Mouse (Mus musculus) forebrain, postnatal 0 days (tissue): Measurements from ENCODE around the gene Crybb3. TPM values are rescaled to one million over a fixed set of nuclear protein-coding genes. Genes with fewer than 3 reads are reported as not detected.

Experiments
- ATAC-seq: fragments of 200-750 bp; cut with Nextera tagmentation; 2 replicates; pipeline ENCODE4 v1.8.0; 2017; ENCODE audit warnings: mild to moderate bottlenecking, moderate library complexity
- DNase-seq: peaks from one replicate; pipeline ENCODE4 v3.0.0-alpha.2; 2015
- H3K27ac ChIP-seq: fragments of 300-500 bp; sonication (generic); 2 replicates; pipeline ENCODE4 v1.5.1; 2014; ENCODE audit warnings: low read depth, mild to moderate bottlenecking, antibody characterized with exemption, low read length, moderate library complexity, mixed read lengths
- H3K27me3 ChIP-seq: fragments of 300-500 bp; sonication (generic); 2 replicates; pipeline ENCODE4 v1.6.1; 2014; ENCODE audit warnings: mild to moderate bottlenecking, low read length, mixed read lengths; ENCODE audit not compliant: insufficient read depth
- H3K36me3 ChIP-seq: fragments of 300-500 bp; sonication (generic); 2 replicates; pipeline ENCODE4 v1.6.1; 2014; ENCODE audit warnings: mild to moderate bottlenecking, moderate library complexity; ENCODE audit not compliant: insufficient read depth
- H3K4me1 ChIP-seq: fragments of 300-500 bp; sonication (generic); 2 replicates; pipeline ENCODE4 v1.6.1; 2014; ENCODE audit warnings: antibody characterized with exemption; ENCODE audit not compliant: insufficient read depth
- H3K4me2 ChIP-seq: fragments of 300-500 bp; sonication (generic); 2 replicates; pipeline ENCODE4 v1.6.1; 2014; ENCODE audit warnings: low read depth, mild to moderate bottlenecking, moderate library complexity
- H3K4me3 ChIP-seq: fragments of 300-500 bp; sonication (generic); 2 replicates; pipeline ENCODE4 v1.5.1; 2014; ENCODE audit warnings: low read depth, low read length, mixed read lengths
- H3K9ac ChIP-seq: fragments of 300-500 bp; sonication (generic); 2 replicates; pipeline ENCODE4 v1.6.1; 2014; ENCODE audit warnings: mild to moderate bottlenecking
- H3K9me3 ChIP-seq: fragments of 300-500 bp; sonication (generic); 2 replicates; pipeline ENCODE4 v1.6.1; 2016; ENCODE audit warnings: low read length
- CTCF ChIP-seq: sonication (generic); IDR thresholded peaks from 2 replicates; pipeline ENCODE4 v1.5.1; 2016; ENCODE audit warnings: antibody characterized with exemption, control low read depth, low read depth
- WGBS: fragments of 180-500 bp; shearing (Covaris S2); extraction: QIAGEN DNeasy Blood & Tissue Kit; methylation state at CpG from one replicate; pipeline ENCODE4 v1.1.7; 2014; 5-methylcytosine and 5-hydroxymethylcytosine counted together
- polyA plus RNA-seq: library from polyadenylated mRNA; unstranded; fragments of >200 nt; fragmentation: Nextera tagmentation; extraction: Ambion mirVana; gene quantifications from 2 replicates; pipeline ENCODE4 v1.2.1, GENCODE M21; 2015
- total RNA-seq: library from RNA; depleted of rRNA; stranded (reverse); fragments of >200 nt; gene quantifications from 2 replicates; pipeline ENCODE4 v1.2.3, GENCODE M21; 2014; rRNA removed

Crybb3 gene
- 0.81 and 2.0 TPM in 2 replicates for total RNA-seq
- 1.6 and 1.7 TPM in 2 replicates for polyA plus RNA-seq

DNA sequence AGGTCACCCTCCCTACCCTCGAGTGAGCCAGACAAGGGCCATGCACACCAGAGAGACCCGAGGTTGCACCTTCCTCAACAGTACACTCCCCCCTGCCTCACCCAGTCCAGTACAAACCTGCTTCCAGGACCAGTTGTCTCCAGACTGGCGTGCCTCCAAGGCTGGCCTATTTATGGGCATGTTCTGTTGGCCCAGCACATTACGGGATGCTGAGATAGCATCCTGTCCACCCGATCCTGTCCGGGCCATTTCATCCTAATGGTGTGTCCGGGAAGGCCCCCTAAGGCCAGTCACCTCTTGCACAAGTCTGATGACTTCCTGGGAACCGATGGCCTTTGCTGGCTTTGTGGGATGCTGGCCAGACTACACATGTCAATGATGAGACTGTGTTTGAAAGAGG lies at the start of gene Crybb3:
TSS of gene Crybb3 (minus strand) at position 146 of the 400 bp plus-strand sequence.
- no peaks in the 10 kb centered on the region for H3K27me3 ChIP-seq
- 76% methylated on average over 8 of the region's 8 CpGs for WGBS
- 0 out of 2 replicates have a peak, but pooled peaks cover 3% of the 10 kb centered on the region for H3K4me1 ChIP-seq
- no peak for TF ChIP-seq CTCF
- no peak for DNase-seq
- no peak within 1 kb of the TSS for H3K27ac ChIP-seq
- H3K36me3 ChIP-seq: no peaks in the 10 kb centered on the region
- H3K9ac ChIP-seq: no peak within 1 kb of the TSS
- H3K4me2 ChIP-seq: no peak within 1 kb of the TSS
- H3K9me3 ChIP-seq: no peaks in the 10 kb centered on the region
- no peak for ATAC-seq
- H3K4me3 ChIP-seq: no peak within 1 kb of the TSS

DNA sequence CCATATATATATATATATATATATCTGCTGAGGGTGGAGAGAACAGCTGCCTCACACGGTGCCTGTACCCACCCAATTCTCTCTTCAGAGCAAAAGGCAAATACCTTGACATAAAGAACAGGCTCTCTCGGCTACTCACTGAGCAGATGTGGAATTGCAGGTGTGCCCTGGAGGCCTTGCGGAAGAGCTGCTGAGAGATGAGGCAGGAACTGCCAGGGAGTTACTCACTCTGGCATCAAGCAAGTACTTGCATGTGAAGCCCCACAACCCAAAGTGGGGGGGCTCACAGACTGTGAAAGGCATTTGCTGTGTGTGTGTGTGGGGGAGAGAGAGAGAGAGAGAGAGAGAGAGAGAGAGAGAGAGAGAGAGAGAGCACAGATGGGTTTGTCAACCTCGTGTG lies 47.0 kb upstream of the Crybb3 start:
- Histone ChIP-seq H3K4me3 (no peak overlapping the region), H3K9me3 (no peaks in the 10 kb centered on the region), H3K36me3 (no peaks in the 10 kb centered on the region), H3K4me2 (no peak overlapping the region), H3K27me3 (no peaks in the 10 kb centered on the region), H3K4me1 (no peaks in the 10 kb centered on the region), H3K9ac (no peak overlapping the region), H3K27ac (no peak overlapping the region)
- no peak for TF ChIP-seq CTCF
- ATAC-seq (no peak), DNase-seq (no peak)
- WGBS: 72% methylated on average over 4 of the region's 4 CpGs

DNA sequence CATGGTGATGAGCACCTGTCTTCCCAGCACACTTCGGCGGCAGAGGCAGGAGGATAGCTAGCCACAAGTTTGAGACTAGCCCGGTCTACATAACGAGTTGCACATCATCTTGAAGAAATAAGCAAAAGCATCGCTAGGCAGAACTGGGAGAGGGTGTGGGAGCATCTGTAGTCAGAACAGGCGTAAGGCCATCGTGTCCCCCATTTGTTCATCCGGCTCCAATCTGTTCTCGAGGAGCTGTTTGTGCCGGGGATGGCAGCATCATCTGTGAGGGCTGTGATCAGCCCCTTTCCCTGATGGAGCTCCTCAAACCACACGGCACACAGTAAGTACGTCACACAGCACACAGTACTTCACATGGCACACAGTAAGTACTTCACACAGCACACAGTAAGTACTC lies 45.1 kb upstream of the Crybb3 start:
- peak; percentile 56 for DNase-seq
- WGBS: 84% methylated on average over 12 of the region's 12 CpGs
- no peak for TF ChIP-seq CTCF

DNA sequence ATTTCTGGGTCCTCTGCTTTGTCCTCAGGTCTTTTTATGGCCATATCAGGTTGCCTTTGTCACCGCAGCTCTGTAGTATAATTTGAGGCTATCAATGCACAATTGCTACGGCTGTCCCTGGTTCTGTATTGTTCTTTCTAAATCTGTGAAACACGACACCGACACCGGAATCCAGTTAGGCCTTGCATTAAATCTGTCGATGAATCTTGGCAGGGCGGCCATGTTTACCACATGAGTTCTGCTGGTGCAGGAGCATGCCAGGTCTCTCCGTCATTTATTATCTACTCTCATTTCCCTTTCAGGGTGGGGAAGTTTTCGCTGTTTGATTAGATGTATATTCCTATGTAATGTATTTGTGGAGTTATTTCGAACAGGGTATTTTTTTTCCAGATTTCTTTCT lies 42.3 kb upstream of the Crybb3 start:
- peaks cover 10% of the 10 kb centered on the region; the same call in 1 of the 2 replicates for H3K4me1 ChIP-seq
- 65% methylated on average over 10 of the region's 10 CpGs for WGBS
- no peaks in the 10 kb centered on the region for H3K36me3 ChIP-seq
- H3K4me3 ChIP-seq: no peak overlapping the region
- no peak for TF ChIP-seq CTCF
- no peaks in the 10 kb centered on the region for H3K9me3 ChIP-seq
- H3K4me2 ChIP-seq: no peak overlapping the region
- no peak for ATAC-seq
- H3K9ac ChIP-seq: no peak overlapping the region
- H3K27me3 ChIP-seq: no peaks in the 10 kb centered on the region
- DNase-seq: no peak
- no peak overlapping the region for H3K27ac ChIP-seq

More for the DNA sequence above, 45.1 kb upstream of the Crybb3 start:
- Histone ChIP-seq H3K4me1 (peaks cover 10% of the 10 kb centered on the region; the same call in 1 of the 2 replicates), H3K4me2 (no peak overlapping the region), H3K36me3 (no peaks in the 10 kb centered on the region), H3K9ac (no peak overlapping the region), H3K9me3 (no peaks in the 10 kb centered on the region), H3K27me3 (no peaks in the 10 kb centered on the region), H3K4me3 (no peak overlapping the region), H3K27ac (no peak overlapping the region)
- ATAC-seq: 0 out of 2 replicates have a peak, but pooled peaks have one; percentile 42

DNA sequence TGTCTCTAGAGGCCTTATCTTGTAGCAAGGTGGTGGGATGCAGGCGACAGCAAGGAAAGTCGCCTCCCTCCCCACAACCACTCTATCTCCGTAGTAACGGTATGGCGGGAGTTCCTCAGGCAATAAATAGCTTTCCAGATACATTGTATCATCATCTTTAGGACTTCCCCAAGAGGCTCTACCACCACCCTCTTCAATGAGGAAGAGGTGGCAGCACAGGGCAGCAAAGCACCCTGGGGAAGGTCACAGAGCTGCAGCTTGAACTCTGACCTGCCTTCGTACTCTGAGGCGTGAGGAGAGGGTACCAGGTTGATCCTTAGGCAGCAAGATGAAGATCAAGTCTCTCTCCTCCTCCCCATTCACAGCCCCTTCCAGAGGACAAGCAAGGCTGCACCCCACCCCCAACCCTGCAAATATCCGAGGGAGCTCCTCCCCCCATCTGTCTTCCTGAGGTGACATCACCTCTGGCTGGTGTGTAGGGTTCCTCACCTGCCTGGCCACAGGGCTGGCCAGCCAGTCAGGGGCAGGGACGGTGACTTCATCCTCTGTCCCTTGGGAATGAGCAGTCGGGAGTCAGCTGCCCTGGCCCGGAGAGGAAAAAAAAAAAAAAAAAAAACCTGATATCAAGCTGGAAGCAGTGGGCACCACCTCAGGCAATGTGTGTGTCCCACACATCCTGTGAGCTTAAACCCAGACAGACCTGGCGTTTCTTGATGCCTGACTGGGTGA lies 41.1 kb upstream of the Crybb3 start:
- no peak overlapping the region for H3K9ac ChIP-seq
- 54% methylated on average over 12 of the region's 12 CpGs for WGBS
- no peak for ATAC-seq
- H3K9me3 ChIP-seq: no peaks in the 10 kb centered on the region
- H3K27ac ChIP-seq: no peak overlapping the region
- no peak for TF ChIP-seq CTCF
- H3K4me1 ChIP-seq: peaks cover 10% of the 10 kb centered on the region; the same call in 1 of the 2 replicates
- H3K27me3 ChIP-seq: no peaks in the 10 kb centered on the region
- DNase-seq: no peak
- H3K4me3 ChIP-seq: no peak overlapping the region
- no peaks in the 10 kb centered on the region for H3K36me3 ChIP-seq
- no peak overlapping the region for H3K4me2 ChIP-seq

DNA sequence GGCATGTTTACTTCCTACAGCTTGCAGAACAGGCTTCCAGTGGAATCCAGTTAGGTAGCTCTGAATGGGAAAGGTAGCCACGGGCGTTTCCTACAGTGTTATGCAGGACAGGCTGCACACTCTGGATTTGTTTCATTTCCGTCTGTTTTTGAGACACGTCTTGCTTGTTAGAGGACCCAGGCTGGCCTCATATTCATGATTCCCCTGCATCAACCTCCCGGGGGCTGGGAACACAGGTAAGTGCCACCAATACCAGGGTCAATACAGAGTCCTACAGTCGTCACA lies 40.1 kb upstream of the Crybb3 start:
- DNase-seq (no peak), ATAC-seq (no peak)
- Histone ChIP-seq H3K4me2 (no peak overlapping the region), H3K4me3 (no peak overlapping the region), H3K9me3 (no peaks in the 10 kb centered on the region), H3K27ac (no peak overlapping the region), H3K4me1 (peaks cover 10% of the 10 kb centered on the region; the same call in 1 of the 2 replicates), H3K36me3 (no peaks in the 10 kb centered on the region), H3K9ac (no peak overlapping the region), H3K27me3 (no peaks in the 10 kb centered on the region)
- TF ChIP-seq CTCF: no peak
- 79% methylated on average over 6 of the region's 6 CpGs for WGBS

DNA sequence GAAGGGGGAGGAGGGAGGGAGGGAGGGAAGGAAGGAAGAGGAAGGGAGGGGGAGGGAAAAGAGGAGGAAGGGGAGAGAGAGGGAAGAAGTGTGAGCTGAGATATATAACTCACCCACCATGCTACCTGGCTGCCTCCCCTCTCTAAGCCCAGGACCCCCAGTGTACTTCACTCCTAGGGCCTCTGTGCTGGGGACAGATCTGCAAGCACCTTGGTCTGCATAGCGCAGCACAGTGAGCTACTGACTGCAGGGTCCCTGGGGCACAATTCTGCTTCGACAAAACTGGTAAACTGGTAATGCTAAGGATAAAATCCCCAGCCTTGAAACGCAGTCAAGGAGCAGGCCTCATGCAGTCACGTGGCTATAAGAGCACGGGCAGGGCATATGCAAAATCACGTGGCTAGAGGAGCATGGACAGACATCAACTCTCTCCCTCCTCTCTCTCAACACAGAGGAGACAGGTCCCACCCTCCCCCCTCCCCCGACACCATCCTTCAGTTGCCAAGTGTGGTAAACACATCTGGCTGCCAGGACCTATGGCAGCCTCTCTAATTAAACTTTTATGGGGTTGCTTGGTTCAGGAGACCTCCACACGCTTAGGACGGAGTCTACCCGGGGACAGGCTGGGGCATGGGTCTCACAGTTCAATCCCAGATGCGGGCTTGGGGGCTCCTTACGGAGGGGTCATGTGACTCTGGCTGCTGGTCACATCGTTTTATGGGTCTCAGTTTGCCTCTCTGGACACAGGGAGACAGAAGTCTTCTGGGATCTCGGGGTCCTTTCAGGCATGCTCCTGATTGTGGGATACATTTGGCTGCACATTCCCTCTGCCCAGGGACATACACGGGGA lies 39.6 kb upstream of the Crybb3 start:
- ATAC-seq (no peak), DNase-seq (no peak)
- TF ChIP-seq CTCF: no peak
- H3K9me3 ChIP-seq: no peaks in the 10 kb centered on the region
- H3K9ac ChIP-seq: no peak overlapping the region
- H3K4me2 ChIP-seq: no peak overlapping the region
- H3K36me3 ChIP-seq: no peaks in the 10 kb centered on the region
- H3K27me3 ChIP-seq: no peaks in the 10 kb centered on the region
- no peak overlapping the region for H3K4me3 ChIP-seq
- no peak overlapping the region for H3K27ac ChIP-seq
- H3K4me1 ChIP-seq: peaks cover 10% of the 10 kb centered on the region; the same call in 1 of the 2 replicates
- WGBS: 43% methylated on average over 15 of the region's 15 CpGs
